Mouse (Mus musculus) brain, embryonic 14.5 days (tissue): ENCODE results near the gene Pla2g4e.

Experiments used
- CTCF ChIP-seq: fragments of 200-500 bp; IDR thresholded peaks from 2 replicates; pipeline ENCODE4 v1.5.1; 2012; ENCODE audit warnings: inconsistent platforms, mild to moderate bottlenecking, moderate library complexity, borderline replicate concordance; ENCODE audit not compliant: insufficient read depth, insufficient read length; ENCODE audit errors: extremely low read depth
- POLR2A ChIP-seq: fragments of 200-500 bp; IDR thresholded peaks from 2 replicates; pipeline ENCODE4 v1.6.1; 2012; ENCODE audit warnings: mild to moderate bottlenecking, inconsistent platforms, borderline replicate concordance; ENCODE audit not compliant: poor library complexity, insufficient read depth, insufficient read length, severe bottlenecking; ENCODE audit errors: extremely low read depth

GRCm38 (mm10) chr2:120140326-120140725 is 104.8 kb downstream of the Pla2g4e start:
- TF ChIP-seq CTCF, result no peak
- TF ChIP-seq POLR2A, result no peak
